Mouse (Mus musculus): Measurements from ENCODE around the gene Cdkl3. TPM values are rescaled to one million over a fixed set of nuclear protein-coding genes. Genes with fewer than 3 reads are reported as not detected.

Cdkl3 gene
- total and polyA plus RNA-seq, 2 experiments from 2014 or later, result 12.7 to 37.6 TPM

DNA sequence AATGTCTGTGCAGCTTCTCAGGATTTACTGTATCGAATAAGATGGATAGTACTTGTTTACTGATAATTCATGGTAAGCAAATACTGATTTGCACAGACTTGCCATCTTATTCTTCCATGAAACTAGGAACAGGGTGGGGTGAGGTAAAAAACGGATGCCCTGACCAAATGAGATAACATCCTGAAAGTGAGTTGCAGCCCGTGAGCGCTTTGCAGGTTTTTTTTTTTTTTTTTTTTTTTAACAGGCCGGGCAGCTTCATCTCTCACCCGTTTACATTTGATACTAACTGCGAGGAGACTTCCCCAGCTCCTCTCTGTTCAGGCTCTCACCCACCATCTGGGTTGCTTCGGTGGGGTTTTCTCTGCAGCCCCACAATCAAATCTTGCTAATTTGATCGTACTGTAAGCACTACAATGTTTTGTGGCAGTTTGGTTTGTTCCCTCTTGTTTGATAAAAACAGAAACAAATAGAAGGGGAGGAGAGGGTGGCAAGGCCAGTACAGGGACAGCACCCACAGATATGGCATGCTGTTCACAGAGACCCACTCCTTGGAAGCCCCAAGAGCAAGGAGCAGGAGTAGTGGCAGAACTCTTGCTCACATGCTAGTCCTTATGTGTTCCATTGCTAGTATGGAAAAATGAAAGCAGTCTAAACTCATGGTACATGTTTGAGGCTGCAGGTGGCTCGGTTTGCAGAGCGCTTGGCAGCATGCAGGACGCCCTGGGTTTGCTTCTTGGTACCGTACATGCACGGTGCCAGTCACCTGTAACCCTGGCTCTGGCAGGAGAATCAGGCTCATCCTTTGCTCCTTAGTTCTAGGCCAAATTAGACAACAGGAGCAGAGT lies 70.8 kb downstream of the Cdkl3 start:
- Histone ChIP-seq H3K4me2 (ENCODE audit: low read depth, low read length) (no peak overlapping the region), H3K9ac (replicated peaks; ENCODE audit: low read length) (no peak overlapping the region), H3K36me3 (ENCODE audit: insufficient read depth, low read length) (no peaks in the 10 kb centered on the region), H3K27ac (no peak overlapping the region), H3K9me3 (ENCODE audit: low read length) (no peaks in the 10 kb centered on the region), H3K4me1 (ENCODE audit: insufficient read depth, low read length) (no peaks in the 10 kb centered on the region), H3K27me3 (ENCODE audit: insufficient read depth, low read length) (no peaks in the 10 kb centered on the region), H3K4me3 (ENCODE audit: low read length) (no peak overlapping the region)
- TF ChIP-seq CTCF (IDR thresholded peaks at IDR 0.05; ENCODE audit: low read depth), result no peak
- ATAC-seq (no peak), DNase-seq (ENCODE audit: low spot score) (no peak)
- WGBS, result 74% methylated on average over 14 of the region's 14 CpGs

DNA sequence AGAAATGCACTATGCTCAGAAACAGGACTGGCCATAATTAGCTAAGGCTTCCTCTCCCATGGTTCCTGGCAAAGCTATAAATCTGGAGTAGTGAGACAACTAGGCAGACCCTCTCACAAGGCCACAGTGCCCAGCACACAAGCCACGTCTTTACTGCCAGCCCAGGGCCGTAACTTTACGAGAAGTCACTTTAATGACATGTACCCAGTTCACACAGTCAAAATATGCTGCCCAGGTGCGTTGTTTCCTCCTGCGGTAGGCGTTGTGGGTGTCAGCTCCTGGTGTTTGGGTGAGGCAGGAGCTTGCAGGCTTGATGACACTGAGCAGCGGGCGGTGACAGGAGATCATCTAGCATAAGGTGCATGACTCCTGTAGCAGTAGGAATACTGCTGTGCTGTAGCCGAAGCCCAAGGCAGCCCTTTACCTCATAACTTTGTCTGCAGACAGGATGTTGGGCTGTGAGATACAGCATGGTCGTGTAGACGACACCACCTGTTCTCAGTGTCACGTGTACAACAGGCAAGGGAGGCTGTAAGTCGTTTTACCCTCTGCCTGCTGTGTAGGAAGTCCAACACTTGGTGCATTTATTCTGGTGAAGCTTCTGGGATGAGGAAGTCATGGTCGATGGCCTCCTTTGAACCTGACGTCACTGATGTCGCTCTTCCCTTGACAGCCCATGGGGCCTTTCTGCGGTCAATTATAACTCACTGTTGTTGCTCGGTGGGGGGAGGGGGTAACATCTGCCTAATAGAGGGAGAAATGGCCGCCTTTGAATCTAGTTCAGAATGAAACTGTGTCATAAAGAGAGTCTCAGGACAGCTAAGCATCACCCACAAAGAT lies 72.0 kb downstream of the Cdkl3 start:
- Histone ChIP-seq H3K9me3 (ENCODE audit: low read length) (no peaks in the 10 kb centered on the region), H3K27me3 (ENCODE audit: insufficient read depth, low read length) (no peaks in the 10 kb centered on the region), H3K4me2 (ENCODE audit: low read depth, low read length) (no peak overlapping the region), H3K27ac (no peak overlapping the region), H3K36me3 (ENCODE audit: insufficient read depth, low read length) (no peaks in the 10 kb centered on the region), H3K4me3 (ENCODE audit: low read length) (no peak overlapping the region), H3K4me1 (ENCODE audit: insufficient read depth, low read length) (no peaks in the 10 kb centered on the region), H3K9ac (replicated peaks; ENCODE audit: low read length) (no peak overlapping the region)
- WGBS, result 70% methylated on average over 19 of the region's 19 CpGs
- no peak for TF ChIP-seq CTCF (IDR thresholded peaks at IDR 0.05; ENCODE audit: low read depth)
- DNase-seq (ENCODE audit: low spot score), result no peak
- ATAC-seq, result no peak

DNA sequence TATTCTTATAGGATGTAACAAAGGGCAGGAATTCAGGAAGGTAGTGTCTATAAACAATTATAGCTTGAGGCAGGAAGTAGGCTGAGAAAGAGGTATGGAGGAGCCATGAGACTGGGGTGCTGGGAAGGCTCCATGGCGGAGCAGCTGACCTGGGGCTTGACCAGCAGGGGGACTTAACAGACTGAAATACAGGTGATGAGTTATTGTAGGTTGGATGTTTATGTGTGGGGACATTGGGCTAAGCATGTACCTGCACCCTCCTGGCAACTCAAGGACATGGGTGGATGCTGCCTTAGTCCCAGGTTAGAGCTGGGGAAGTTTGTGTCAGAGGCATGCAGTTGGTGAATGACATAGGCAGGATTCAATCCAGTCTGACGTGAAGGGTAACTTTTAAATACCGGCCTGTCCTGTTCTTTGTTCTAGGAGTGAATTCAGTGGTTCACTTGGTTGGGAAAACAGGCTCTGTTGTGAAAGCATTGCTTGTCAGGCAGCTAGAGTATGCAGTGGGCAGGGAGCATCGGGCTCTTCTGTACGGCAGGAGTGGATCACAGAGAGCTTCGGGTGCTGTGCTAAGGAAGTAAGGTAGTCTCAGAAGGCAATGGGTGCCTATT lies 72.8 kb downstream of the Cdkl3 start:
- Histone ChIP-seq H3K9me3 (ENCODE audit: low read length) (no peaks in the 10 kb centered on the region), H3K27ac (no peak overlapping the region), H3K4me3 (ENCODE audit: low read length) (no peak overlapping the region), H3K9ac (replicated peaks; ENCODE audit: low read length) (no peak overlapping the region), H3K4me1 (ENCODE audit: insufficient read depth, low read length) (no peaks in the 10 kb centered on the region), H3K36me3 (ENCODE audit: insufficient read depth, low read length) (no peaks in the 10 kb centered on the region), H3K4me2 (ENCODE audit: low read depth, low read length) (no peak overlapping the region), H3K27me3 (ENCODE audit: insufficient read depth, low read length) (no peaks in the 10 kb centered on the region)
- no peak for TF ChIP-seq CTCF (IDR thresholded peaks at IDR 0.05; ENCODE audit: low read depth)
- WGBS, result 86% methylated on average over 6 of the region's 6 CpGs
- DNase-seq (ENCODE audit: low spot score) (no peak), ATAC-seq (no peak)

DNA sequence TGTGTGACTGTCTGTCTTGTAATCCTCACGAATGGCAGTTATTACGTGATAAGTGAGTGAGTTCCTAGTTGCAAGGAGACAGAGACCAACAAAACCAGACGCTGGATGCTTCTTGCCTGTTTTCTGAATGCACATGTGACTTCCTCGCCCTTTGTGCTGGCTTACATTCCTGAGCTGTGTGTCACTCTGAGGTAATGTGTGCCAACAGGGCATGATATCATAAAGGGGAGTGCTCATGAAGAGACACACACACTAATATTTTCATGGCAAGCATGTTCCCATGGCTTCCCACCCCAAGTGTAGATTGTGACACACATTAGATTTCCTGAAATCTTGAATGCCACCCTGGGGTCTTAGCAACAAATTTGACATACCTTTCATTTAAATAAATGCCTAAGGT lies 73.9 kb downstream of the Cdkl3 start:
- Histone ChIP-seq H3K36me3 (ENCODE audit: insufficient read depth, low read length) (no peaks in the 10 kb centered on the region), H3K9ac (replicated peaks; ENCODE audit: low read length) (no peak overlapping the region), H3K27ac (no peak overlapping the region), H3K27me3 (ENCODE audit: insufficient read depth, low read length) (no peaks in the 10 kb centered on the region), H3K4me3 (ENCODE audit: low read length) (no peak overlapping the region), H3K9me3 (ENCODE audit: low read length) (no peaks in the 10 kb centered on the region), H3K4me2 (ENCODE audit: low read depth, low read length) (no peak overlapping the region), H3K4me1 (ENCODE audit: insufficient read depth, low read length) (no peaks in the 10 kb centered on the region)
- 78% methylated on average over 4 of the region's 4 CpGs for WGBS
- no peak for TF ChIP-seq CTCF (IDR thresholded peaks at IDR 0.05; ENCODE audit: low read depth)
- no peak for ATAC-seq
- no peak for DNase-seq (ENCODE audit: low spot score)

GRCm38 (mm10) chr11:52079978-52080377 lies 76.0 kb downstream of the Cdkl3 start:
- WGBS, result 10% methylated on average over 5 of the region's 5 CpGs
- H3K4me1 ChIP-seq (ENCODE audit: insufficient read depth, low read length), result no peaks in the 10 kb centered on the region
- no peak overlapping the region for H3K4me3 ChIP-seq (ENCODE audit: low read length)
- no peak overlapping the region; the same call in 1 of the 2 replicates for H3K27ac ChIP-seq
- H3K9ac ChIP-seq (replicated peaks; ENCODE audit: low read length), result no peak overlapping the region
- H3K4me2 ChIP-seq (ENCODE audit: low read depth, low read length), result no peak overlapping the region
- DNase-seq (ENCODE audit: low spot score), result peak; percentile 48
- peak; percentile 74; the same call in 1 of the 2 replicates for ATAC-seq
- no peaks in the 10 kb centered on the region for H3K9me3 ChIP-seq (ENCODE audit: low read length)
- H3K27me3 ChIP-seq (ENCODE audit: insufficient read depth, low read length), result no peaks in the 10 kb centered on the region
- 0 out of 2 replicates have a peak, but pooled peaks have one; percentile 6 for TF ChIP-seq CTCF (IDR thresholded peaks at IDR 0.05; ENCODE audit: low read depth)
- no peaks in the 10 kb centered on the region for H3K36me3 ChIP-seq (ENCODE audit: insufficient read depth, low read length)

GRCm38 (mm10) chr11:52080656-52081055 lies 76.6 kb downstream of the Cdkl3 start:
- H3K4me1 ChIP-seq (ENCODE audit: insufficient read depth, low read length), result no peaks in the 10 kb centered on the region; the same call in 1 of the 2 replicates
- no peak overlapping the region for H3K4me2 ChIP-seq (ENCODE audit: low read depth, low read length)
- no peak overlapping the region; the same call in 1 of the 2 replicates for H3K27ac ChIP-seq
- no peaks in the 10 kb centered on the region for H3K9me3 ChIP-seq (ENCODE audit: low read length)
- H3K9ac ChIP-seq (replicated peaks; ENCODE audit: low read length), result no peak overlapping the region
- TF ChIP-seq CTCF (IDR thresholded peaks at IDR 0.05; ENCODE audit: low read depth), result no peak
- DNase-seq (ENCODE audit: low spot score) (no peak), ATAC-seq (no peak)
- WGBS, result 91% methylated on average over 2 of the region's 2 CpGs
- H3K36me3 ChIP-seq (ENCODE audit: insufficient read depth, low read length), result no peaks in the 10 kb centered on the region
- H3K4me3 ChIP-seq (ENCODE audit: low read length), result no peak overlapping the region
- H3K27me3 ChIP-seq (ENCODE audit: insufficient read depth, low read length), result no peaks in the 10 kb centered on the region

Data from hindbrain, postnatal 0 days (tissue).